Mouse (Mus musculus): Measurements from ENCODE around the gene Krtap8-1. TPM values are rescaled to one million over a fixed set of nuclear protein-coding genes. Genes with fewer than 3 reads are reported as not detected.

Krtap8-1 gene
- not detected for polyA plus RNA-seq (2017; shearing (Covaris generic))

DNA sequence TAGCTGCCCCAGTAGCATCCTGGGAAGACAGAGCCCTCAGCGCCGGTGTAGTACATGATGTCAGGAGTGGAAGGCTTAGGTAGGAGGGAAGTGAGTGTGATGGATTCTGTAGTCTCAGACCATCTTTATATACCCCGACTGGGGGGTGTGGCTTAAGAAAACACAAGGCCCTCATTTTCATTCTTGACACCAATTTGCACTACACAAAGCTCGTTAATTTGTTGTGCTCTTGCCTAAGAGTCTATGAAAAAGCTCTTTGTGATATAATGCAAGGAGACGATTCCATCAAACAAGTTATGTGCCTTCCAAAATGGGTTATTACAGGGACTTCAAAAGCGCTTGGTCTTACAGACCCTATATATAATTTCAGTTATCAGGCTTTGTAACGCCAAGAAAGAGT, at the start of gene Krtap8-1:
Gene Krtap8-1, minus strand, starts transcription at position 101 of the 400 bp plus-strand sequence.
- no peak for ATAC-seq

DNA sequence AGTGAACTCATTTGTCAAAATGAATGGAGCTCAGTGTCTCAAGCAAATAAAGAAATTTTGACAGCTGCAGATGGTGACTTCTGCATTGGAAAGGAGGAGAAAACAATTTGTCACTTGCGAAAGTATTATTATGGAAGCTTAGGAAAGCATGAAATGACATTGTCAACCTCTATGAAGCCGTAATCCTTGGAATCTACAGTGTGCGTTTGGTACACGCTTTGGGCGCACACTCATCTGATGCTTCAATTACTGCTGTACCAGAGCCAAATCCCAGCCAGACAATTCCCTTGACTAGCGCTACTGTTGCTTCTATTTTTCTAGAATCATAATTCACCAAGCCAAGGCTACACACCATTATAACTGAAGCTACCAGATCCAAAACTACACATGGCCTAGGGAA, 49.6 kb upstream of the Krtap8-1 start:
- no peak for ATAC-seq

DNA sequence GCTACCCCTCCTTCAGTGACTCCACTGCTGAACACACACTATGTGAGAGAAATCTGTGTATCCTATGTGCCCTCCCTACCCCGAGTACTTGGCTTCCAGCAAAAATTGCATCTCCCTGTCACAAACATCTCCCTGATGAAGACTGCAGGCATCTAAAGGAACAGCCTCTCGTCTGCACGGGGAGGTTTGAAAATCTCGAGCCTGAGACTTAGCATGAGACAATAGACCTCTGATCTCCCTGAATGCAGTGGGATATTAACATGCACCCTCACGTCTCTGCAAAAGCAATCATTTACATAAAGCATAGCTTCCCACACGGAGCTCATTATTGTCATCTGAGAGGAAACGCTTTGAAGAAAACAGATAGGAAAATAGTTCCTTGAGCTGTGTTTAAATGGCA, 42.8 kb upstream of the Krtap8-1 start:
- ATAC-seq: no peak

DNA sequence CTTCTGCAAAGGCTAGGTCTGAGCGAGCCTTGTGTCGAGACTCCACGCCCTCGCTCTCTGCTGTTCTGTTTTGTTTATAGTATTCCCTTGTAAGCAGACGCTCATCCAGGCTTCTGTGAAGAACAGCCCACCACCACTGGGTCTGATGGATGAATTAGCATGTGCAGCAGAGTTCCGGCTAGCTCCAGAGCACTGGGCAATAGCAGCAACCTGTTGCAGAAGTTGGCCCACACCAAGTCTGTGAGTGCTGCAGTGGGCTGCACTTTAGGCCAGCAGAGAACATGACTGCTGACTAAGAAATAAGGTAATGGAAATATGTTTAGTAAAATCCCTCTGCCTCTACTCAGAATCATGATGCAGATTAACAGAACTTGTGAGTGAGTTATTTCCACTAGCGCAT, 42.1 kb upstream of the Krtap8-1 start:
- no peak for ATAC-seq

DNA sequence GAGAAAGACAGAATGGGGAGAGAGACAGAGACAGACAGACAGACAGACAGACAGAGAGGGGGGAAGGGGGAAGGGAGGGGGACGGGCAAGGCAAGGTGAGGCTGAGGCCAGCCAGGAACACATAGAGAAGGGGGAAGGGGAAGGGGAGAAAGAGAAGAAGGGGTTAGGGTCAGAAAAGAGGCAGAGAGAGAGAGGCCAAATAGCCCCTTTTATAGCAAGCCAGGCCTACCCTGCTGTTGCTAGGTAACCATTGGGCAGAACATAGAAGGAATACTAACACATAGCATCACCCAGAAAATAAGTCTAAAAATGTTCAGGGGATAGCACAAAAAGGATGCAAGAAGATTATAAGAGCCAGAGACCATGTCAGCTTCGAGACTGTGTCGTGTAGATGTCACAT, 40.6 kb upstream of the Krtap8-1 start:
- ATAC-seq: no peak

DNA sequence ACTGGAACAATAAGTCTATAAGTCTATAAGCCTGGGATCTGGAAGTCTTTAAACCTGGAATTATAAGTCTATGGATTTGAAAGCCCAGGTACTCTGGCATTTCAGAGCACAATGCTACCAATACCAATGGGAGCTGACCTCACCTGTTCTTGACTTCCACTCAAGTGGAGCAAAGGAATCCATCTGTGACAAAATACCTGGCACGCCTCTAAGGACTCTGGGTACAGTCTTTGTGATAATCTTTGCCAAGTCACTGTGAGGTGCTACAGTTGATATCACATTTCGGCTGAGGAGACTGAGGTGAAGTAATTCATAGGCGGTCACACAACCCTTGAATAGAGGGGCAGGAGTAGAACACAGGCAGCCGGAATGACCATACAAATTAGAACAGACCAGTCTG, 33.2 kb upstream of the Krtap8-1 start:
- no peak for ATAC-seq

DNA sequence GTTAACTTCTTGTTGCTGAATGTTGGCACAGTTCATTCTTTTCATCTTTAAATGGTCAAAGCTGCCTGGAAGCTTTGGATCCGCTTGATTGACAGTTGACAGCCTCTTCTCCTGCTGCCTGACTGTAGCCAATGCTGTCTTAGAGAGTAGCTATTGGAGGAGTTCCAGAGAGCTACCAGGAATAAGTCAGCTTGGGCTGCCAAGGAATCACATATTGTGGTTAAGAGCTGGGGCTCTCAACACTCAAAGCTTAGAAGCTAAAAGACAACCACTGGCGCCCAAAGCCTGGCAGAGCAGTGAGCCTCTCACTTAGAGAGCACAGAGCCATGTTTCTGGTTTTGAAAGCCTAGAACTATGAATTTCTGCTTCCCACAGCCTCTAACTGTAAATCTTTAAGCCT, 32.8 kb upstream of the Krtap8-1 start:
- no peak for ATAC-seq

DNA sequence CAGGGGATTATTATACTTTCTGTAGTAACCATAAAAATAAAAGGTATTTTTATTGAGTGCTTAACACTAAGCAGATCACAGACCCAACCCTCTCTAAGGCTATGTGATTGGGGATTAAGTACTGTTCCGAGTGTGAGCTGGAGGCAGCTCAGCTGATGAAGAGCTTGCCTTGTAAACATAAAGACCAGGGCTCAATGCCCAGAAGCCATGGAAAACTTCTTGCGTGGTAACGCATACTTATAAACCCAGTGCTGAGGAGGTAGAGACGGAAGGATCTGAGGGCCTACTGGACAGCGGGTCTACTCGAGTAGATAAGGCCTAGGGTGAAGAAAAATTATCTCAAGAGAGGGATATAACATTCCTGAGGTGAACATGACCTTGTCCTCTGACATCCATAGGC, 32.3 kb upstream of the Krtap8-1 start:
- no peak for ATAC-seq

DNA sequence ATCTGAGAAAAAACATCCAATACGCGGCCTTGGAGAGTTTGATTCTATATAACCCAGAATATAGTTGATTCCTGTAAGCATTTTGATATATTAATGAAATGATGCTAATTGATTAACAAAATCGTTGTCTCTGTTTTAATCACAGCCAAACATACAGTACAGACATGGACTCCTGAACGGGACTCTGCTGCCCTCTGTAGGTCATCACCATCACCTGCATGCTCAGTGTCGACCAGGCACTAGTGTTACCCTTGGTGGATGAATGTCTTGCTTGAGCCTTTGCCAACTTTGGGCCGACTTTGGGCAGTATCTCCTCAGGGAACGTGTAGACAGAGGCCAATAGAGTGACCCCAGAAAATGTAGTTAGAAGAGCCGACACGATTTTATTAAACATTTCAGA, 29.9 kb upstream of the Krtap8-1 start:
- ATAC-seq: no peak

DNA sequence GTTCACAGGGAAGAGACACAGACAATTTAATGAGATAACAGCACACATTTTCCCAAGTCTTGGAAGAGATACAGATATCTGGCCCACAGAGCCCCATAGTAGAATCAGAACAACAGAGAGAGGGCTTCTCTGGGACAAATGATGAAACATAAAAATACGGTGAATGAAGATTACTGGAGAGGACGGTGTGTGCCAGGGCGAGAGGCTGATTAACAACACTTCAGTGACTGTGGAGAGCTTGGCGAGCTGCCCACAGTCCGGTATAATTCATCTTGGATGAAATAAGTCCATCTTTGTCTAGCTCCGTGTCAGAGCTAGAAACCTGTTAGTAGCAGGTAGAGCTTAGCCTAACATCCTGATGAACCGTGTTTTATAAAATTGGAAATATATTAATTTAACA, 25.7 kb upstream of the Krtap8-1 start:
- no peak for ATAC-seq

DNA sequence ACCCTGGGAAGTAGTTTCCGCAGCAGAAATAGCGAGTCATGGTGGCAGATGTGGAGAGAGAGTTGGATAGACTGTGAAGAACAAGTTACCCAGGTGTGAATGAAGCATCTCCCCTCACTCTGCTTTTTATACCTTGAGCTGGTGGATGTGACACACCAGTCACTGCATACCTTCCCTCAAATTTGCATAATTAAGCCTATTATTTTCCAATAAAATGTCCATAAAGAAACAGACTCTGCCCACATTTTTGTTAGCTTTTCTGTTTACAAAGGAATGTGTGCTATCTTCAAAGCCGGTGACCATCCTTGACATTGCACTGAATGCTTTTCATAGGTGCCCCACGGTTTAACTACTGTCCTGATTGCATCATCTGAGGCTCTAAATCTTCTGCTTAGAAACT, 20.5 kb upstream of the Krtap8-1 start, which contains the start of gene Krtap7-1:
Gene Krtap7-1, minus strand, starts transcription at position 101 of the 400 bp plus-strand sequence.
- ATAC-seq: no peak

DNA sequence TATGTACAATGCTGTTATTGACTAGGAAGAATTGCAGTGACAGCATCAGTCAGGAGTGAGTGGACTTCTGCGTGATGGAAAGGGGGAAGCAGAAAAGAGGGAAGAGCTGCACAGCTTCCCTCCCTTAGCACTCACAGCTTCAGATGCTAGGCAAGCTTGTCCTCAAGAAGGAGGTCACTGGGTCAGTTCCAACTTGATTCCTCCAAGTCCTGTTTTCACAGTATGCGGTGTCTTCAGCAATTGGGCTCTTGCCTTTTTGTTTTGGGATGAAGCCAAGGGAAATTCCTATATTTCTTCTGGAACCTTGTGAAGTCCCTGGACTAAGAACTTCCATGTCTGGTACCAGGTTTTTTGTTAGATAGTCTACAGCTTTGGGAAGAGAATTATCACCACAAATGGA, 15.8 kb upstream of the Krtap8-1 start:
- ATAC-seq: no peak

DNA sequence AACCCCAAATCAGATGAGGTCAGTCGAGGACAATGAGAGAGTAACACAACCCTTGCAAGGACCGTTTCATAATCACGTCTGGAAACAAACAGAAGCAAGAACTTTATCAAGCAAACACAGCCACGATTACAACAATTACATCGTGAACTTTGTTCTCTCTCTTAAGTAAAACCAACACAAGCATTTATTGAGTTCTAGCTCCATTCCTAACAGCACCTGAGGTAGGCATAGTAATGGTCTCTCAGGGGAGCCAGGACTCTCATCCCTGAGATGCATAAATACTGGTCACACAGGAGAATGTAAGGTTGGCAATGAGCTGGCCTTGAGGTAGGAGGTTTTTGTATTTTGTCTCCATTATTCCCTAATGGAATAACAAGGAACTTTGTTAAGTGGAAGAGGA, 14.1 kb upstream of the Krtap8-1 start:
- no peak for ATAC-seq

DNA sequence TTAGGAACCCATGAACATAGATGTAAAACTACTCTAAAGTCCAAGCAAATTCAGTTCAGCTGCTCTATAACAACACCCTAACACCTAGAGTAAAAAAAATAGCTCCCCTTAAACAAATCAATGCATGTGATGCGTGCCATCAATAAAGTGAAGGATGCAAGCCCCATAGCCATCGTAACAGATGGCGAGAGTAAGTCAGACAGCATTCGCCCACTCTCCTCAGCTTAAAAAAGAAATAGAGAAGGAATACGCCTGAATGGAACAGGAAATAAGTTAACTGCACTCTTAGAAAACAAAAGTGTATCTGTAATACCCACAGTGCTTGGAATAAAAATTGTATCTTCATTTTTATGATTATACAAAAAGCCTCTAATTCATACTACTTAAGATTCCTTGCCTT, 9.2 kb upstream of the Krtap8-1 start:
- no peak for ATAC-seq

DNA sequence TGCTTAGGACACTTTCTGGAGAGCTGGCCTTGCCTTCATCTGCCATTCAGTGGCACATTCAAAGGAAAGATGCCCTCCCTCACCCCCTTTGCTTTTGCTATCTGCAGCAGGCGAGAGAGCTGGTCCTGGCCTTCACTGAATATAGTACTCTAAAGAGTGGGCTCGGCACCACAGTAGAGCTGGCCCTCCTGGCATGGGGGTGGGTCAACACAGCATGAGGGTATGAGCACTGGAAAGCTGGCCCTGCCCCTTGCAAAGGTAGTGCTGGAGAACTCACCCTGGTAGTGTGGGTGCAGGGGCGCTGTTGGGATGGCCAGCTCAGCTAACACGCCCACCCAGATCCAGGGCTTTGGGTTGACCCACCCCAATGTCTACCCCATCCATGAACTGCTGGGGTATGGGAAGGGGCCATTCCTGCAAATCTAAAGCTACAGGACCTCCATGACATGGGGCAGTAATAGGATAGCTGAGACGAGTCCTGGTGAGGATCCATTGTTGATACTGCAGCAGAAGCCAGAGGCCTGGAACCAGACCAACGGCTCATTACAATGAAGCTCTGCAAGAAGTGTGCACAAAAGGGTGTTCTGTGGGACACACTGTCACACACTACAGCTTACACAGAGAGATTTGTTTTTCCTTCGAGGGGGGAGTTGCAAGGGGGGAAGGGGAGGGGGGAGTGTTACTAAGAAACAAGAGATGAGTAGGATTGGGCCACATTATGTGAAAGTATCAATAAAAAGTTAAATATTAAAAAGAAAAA, 7.8 kb upstream of the Krtap8-1 start:
- no peak for ATAC-seq

DNA sequence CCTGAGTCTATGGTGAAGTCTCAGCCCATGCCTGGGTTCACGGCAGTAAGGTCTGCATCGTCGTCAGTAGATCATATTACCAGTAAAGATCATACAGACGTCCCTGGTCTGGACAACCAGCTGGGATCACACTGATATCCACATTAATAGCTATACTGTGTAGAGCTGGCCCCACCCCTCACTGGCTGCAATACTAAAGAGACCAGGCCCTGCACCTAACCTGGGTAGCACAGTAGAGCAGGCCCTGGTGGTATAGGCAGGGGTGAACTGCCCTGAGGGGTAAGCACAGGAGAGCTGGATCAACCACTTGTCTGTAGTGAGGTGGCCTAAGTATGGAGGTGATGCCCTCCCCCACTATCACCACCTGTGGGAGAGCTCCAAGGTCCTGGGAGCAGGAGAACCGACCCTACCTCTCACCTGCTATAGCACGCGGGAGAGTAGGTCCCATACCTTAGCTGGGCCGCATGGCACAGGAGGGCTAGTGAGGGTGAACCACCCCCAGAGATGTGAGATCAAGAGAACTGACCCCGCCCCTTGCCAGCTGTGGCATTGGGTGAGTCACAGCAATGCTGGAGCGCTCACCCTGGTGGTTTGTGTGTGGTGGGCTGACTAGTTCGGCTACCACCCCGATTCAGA, 10.0 kb downstream of the Krtap8-1 start:
- no peak for ATAC-seq

DNA sequence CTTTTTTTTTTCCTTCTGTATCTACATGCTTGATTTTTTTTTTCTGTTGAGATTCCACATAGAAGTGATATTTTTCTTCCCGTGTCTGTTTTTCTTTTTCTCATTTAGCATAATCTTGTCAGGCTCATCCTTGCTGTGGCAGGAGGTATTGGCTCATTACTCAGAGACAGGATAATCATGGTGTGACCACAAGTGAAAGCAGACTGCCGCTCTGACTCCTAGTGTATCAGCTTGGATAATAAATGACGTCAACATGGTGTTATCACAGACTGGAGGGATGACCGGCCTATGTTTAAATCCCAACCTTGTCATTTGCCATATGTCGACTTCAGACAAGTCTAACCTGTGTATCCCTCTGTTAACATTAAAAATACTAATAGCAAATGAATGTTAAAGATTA, 26.6 kb downstream of the Krtap8-1 start:
- no peak for ATAC-seq

Other genes starting within 250 kb of the Krtap8-1 start
- gene Krtap21-1, start 84.1 kb downstream of the Krtap8-1 start, polyA plus RNA-seq (2017; shearing (Covaris generic)): not detected
- not detected for gene Krtap6-2, start 67.8 kb downstream of the Krtap8-1 start, polyA plus RNA-seq (2017; shearing (Covaris generic))
- gene Krtap7-1, start 20.4 kb upstream of the Krtap8-1 start, polyA plus RNA-seq (2017; shearing (Covaris generic)): not detected
- gene Krtap11-1, start 83.2 kb upstream of the Krtap8-1 start, polyA plus RNA-seq (2017; shearing (Covaris generic)): not detected

All from inflammation-experienced regulatory T-cells, adult 6 months (primary cell).